Mouse (Mus musculus): Measurements from ENCODE around the gene Ppp1r14d. TPM values are rescaled to one million over a fixed set of nuclear protein-coding genes. Genes with fewer than 3 reads are reported as not detected.
A peak's percentile ranks its signal among the peaks of the same experiment; 100 is the strongest.

Ppp1r14d gene
- polyA plus RNA-seq (2012), result not detected in 2 replicates

DNA sequence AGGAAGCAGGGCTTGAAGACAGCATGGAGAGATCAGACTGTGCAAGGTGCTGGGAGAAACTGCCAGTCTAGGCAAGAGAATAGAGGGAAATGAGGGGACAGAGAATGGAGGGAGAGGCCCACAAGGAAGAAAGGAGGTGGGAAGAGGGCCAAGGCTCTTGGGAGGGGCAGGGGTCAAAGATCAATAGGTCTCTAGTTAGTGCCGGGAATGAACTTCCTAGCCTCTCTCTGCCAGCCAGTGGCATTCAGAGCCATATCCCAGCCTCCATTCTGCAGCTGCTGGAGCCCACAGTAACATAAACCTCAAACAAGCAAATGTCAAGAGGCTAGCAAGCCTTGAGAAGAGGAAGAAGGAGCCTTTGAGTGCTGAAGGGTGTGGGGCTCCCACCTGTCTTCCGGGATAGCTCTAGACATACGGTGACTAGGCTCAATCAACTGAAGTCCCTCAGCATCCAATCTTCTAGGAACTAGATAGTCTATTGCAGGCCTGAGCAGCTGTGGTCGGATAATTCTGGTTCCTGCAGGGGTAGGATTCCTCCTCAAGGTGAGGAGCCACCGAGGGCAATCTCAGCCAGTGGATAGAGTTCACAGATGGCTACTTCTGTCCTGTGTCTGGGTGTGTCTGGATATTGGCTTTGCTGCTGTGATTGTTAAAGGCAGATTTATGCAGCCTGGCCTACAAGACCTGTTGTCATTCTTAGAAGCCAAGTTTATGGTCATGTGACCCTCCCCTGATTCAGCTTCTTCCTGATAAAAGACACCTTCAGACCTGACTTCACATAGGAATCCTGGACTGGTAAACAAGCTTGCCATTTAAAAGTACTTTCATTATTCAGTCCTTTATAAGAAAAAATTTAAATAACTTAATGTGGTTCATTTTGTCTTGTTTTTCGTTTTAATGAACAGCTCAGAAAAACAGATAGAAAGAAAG, at the start of gene Ppp1r14d:
Gene Ppp1r14d, minus strand, starts transcription at position 132 of the 930 bp plus-strand sequence.
- TF ChIP-seq TAL1 (IDR thresholded peaks at IDR 0.05; ENCODE audit: low read length) (no peak), GATA1 (IDR thresholded peaks at IDR 0.05; ENCODE audit: low read length) (no peak)
- Histone ChIP-seq H3K4me1 (ENCODE audit: control insufficient read depth) (no peaks in the 10 kb centered on the region), H3K27me3 (ENCODE audit: control insufficient read depth) (peaks cover 21% of the 10 kb centered on the region), H3K9me3 (ENCODE audit: control insufficient read depth, low read length) (no peaks in the 10 kb centered on the region), H3K36me3 (ENCODE audit: control insufficient read depth) (no peaks in the 10 kb centered on the region), H3K4me3 (replicated peaks) (no peak within 1 kb of the TSS)

DNA sequence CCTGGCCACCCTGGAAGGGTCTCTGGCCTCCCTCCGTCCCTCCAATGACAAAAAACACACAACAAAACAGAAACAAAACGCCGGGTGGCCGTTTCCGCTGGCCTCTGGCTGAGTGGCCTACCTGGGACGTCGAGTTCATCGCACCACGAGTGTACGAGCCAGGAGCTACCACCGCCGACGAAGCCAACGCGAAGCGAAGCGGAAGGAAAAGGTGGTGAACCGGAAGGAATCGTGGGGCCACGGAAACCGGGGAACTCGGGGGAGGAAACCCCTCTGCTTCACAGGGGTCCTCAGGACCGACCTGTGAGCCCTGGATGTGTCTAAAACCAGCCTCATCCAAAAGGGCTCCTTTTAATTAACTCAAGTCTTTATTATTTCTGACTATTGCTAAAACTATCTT, 48.1 kb upstream of the Ppp1r14d start:
- Histone ChIP-seq H3K4me3 (replicated peaks) (no peak overlapping the region), H3K36me3 (ENCODE audit: control insufficient read depth) (no peaks in the 10 kb centered on the region), H3K4me1 (ENCODE audit: control insufficient read depth) (no peaks in the 10 kb centered on the region; the same call in 1 of the 2 replicates), H3K9me3 (ENCODE audit: control insufficient read depth, low read length) (no peaks in the 10 kb centered on the region), H3K27me3 (ENCODE audit: control insufficient read depth) (peaks cover 4% of the 10 kb centered on the region)
- no peak for TF ChIP-seq GATA1 (IDR thresholded peaks at IDR 0.05; ENCODE audit: low read length)
- TF ChIP-seq TAL1 (IDR thresholded peaks at IDR 0.05; ENCODE audit: low read length), result no peak

DNA sequence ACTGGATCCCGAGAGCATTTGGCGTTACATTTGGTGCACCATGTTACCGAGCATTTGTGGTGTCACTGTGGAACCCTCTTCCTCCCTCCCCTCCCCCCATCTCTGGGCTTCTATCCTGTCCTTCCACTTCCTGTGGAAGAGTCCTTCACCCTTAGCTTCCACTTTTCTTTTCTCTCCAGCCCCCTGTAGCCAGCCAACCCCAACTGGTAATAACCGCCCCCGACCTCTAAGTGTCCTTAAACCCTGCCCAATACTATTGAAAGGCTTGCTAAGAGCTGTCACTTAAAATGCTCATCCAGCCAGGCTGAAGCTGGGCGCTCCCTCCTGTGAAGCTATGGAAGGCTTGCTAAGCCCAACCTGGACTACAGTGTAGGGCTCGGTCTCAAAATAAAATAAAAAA, 47.2 kb upstream of the Ppp1r14d start:
- Histone ChIP-seq H3K36me3 (ENCODE audit: control insufficient read depth) (no peaks in the 10 kb centered on the region), H3K27me3 (ENCODE audit: control insufficient read depth) (peaks cover 6% of the 10 kb centered on the region), H3K9me3 (ENCODE audit: control insufficient read depth, low read length) (no peaks in the 10 kb centered on the region), H3K4me1 (ENCODE audit: control insufficient read depth) (no peaks in the 10 kb centered on the region; the same call in 1 of the 2 replicates), H3K4me3 (replicated peaks) (no peak overlapping the region)
- no peak for TF ChIP-seq GATA1 (IDR thresholded peaks at IDR 0.05; ENCODE audit: low read length)
- no peak for TF ChIP-seq TAL1 (IDR thresholded peaks at IDR 0.05; ENCODE audit: low read length)

DNA sequence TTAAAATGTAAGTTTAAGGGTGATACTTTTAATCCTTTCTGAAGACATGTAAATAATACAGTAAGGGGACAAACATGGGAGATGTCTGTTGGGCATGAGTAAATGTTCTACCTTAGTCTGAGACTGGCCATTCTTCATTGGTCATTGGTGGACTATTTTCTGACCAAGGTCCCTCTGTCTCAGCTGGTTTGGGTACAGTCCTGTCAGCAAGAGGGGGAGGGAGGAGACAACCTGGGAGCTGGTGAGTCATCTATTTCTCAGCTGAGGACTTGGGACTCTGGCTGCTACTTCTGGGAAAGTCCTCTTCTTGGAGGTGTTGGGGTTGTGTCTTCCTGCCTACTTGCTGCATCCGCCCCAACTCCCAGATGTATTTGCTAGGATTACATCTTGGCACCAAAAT, 44.4 kb upstream of the Ppp1r14d start:
- H3K4me3 ChIP-seq (replicated peaks), result no peak overlapping the region

DNA sequence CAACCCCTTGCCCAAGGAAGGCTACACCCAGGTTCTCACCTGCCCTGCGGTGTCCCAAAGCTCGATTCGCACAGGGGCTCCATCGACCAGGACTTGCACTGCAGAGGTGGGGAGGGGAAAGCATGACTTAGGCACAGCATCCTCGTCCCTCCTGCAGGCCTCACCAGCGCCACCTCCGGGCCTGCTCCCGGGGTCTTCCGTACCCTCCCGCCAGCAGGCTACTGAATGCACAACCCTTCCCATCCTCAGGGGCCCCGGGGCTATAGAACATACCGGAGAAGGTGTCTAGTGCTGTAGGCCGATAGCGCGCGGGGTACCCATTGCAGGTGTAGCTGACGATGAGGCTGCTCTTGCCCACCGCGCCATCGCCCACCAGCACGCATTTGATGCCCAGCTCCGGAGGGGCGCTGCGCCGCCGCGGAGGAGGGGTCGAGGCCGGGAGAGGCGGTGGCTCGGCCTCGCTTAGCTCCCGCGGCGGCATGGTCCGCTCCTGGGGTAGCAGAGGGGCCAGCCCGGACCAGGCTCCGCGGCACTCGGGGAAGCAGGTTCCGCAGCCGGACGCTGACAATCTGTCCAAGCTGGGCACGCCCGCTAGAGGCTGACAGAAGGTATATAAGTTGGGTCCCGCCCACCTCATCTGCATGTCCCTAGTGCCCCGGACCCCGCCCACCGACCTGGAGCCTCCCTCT, 41.1 kb upstream of the Ppp1r14d start, which contains the start of gene Rhov:
Gene Rhov, minus strand, starts transcription at position 630 of the 689 bp plus-strand sequence.
- no peak for TF ChIP-seq GATA1 (IDR thresholded peaks at IDR 0.05; ENCODE audit: low read length)
- no peak for TF ChIP-seq TAL1 (IDR thresholded peaks at IDR 0.05; ENCODE audit: low read length)
- Histone ChIP-seq H3K9me3 (ENCODE audit: control insufficient read depth, low read length) (no peaks in the 10 kb centered on the region), H3K27me3 (ENCODE audit: control insufficient read depth) (peaks cover 40% of the 10 kb centered on the region), H3K36me3 (ENCODE audit: control insufficient read depth) (no peaks in the 10 kb centered on the region), H3K4me1 (ENCODE audit: control insufficient read depth) (peaks cover 7% of the 10 kb centered on the region), H3K4me3 (replicated peaks) (peak within 1 kb of the TSS; percentile 50)

More for the DNA sequence above, 44.4 kb upstream of the Ppp1r14d start:
- Histone ChIP-seq H3K36me3 (ENCODE audit: control insufficient read depth) (no peaks in the 10 kb centered on the region), H3K4me1 (ENCODE audit: control insufficient read depth) (peaks cover 7% of the 10 kb centered on the region), H3K27me3 (ENCODE audit: control insufficient read depth) (peaks cover 31% of the 10 kb centered on the region), H3K9me3 (ENCODE audit: control insufficient read depth, low read length) (no peaks in the 10 kb centered on the region)
- TF ChIP-seq GATA1 (IDR thresholded peaks at IDR 0.05; ENCODE audit: low read length) (no peak), TAL1 (IDR thresholded peaks at IDR 0.05; ENCODE audit: low read length) (no peak)

DNA sequence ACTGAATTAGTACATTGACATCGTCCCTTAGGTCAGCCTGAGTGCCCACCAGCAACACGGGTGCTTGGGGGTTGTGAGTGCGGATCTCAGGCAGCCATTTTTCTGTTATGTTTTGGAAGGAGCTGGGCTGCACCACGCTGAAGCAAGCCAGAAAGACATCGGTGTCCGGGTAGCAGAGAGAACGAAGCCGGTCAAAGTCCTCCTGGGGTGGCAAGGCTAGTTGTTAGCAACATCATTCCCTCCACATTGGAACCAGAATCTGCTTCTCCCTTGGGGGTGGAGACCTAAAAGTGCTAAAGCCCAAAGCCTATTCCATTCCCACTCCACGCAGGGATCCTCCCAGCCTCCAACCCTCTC, 40.6 kb upstream of the Ppp1r14d start:
- Histone ChIP-seq H3K4me3 (replicated peaks) (no peak overlapping the region), H3K4me1 (ENCODE audit: control insufficient read depth) (peaks cover 7% of the 10 kb centered on the region), H3K36me3 (ENCODE audit: control insufficient read depth) (no peaks in the 10 kb centered on the region), H3K9me3 (ENCODE audit: control insufficient read depth, low read length) (no peaks in the 10 kb centered on the region), H3K27me3 (ENCODE audit: control insufficient read depth) (peaks cover 40% of the 10 kb centered on the region)
- TF ChIP-seq GATA1 (IDR thresholded peaks at IDR 0.05; ENCODE audit: low read length), result no peak
- no peak for TF ChIP-seq TAL1 (IDR thresholded peaks at IDR 0.05; ENCODE audit: low read length)

DNA sequence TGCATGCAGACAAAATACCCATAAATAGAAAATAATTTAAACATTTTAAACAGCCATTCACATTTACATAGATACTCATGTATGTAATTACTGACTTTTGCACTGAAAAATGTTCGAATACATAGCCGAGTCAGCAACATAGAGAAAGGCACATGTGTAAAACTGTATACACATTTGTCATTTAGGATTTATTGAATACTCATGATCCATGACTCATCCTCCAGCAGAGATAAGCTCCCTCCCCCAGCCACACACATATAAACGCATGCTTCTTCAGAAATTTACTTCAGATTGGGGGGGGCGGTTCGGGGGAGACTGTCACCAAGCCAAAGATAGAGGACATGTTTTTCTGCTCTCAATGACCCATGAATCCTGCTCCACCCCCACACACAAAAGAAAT, 34.1 kb upstream of the Ppp1r14d start:
- H3K4me1 ChIP-seq (ENCODE audit: control insufficient read depth), result no peaks in the 10 kb centered on the region
- peaks cover 12% of the 10 kb centered on the region for H3K27me3 ChIP-seq (ENCODE audit: control insufficient read depth)
- no peaks in the 10 kb centered on the region for H3K36me3 ChIP-seq (ENCODE audit: control insufficient read depth)
- H3K9me3 ChIP-seq (ENCODE audit: control insufficient read depth, low read length), result no peaks in the 10 kb centered on the region
- no peak for TF ChIP-seq TAL1 (IDR thresholded peaks at IDR 0.05; ENCODE audit: low read length)
- no peak for TF ChIP-seq GATA1 (IDR thresholded peaks at IDR 0.05; ENCODE audit: low read length)
- no peak overlapping the region for H3K4me3 ChIP-seq (replicated peaks)

DNA sequence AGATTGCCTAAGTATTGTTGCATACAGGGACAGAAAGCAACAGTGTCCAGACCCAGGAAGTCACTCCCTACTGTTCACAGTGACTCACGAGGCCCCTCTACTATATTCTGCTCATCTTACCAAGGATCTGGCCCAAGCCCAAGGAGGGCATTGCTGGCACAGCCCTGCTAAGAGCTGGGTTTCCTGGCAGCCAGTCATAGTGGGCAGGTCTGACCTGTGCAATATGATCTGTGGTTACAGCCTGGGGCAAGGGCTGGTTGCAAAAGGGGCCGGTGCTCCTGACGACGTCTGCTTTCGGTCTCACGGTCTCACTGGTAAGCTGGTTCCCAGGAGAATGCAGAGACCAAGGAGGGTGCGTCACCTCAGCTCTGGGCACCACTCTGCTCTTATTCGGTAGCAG, 33.3 kb upstream of the Ppp1r14d start:
- TF ChIP-seq GATA1 (IDR thresholded peaks at IDR 0.05; ENCODE audit: low read length) (no peak), TAL1 (IDR thresholded peaks at IDR 0.05; ENCODE audit: low read length) (no peak)
- H3K4me3 ChIP-seq (replicated peaks), result no peak overlapping the region
- H3K27me3 ChIP-seq (ENCODE audit: control insufficient read depth), result peaks cover 12% of the 10 kb centered on the region
- H3K4me1 ChIP-seq (ENCODE audit: control insufficient read depth), result no peaks in the 10 kb centered on the region
- H3K36me3 ChIP-seq (ENCODE audit: control insufficient read depth), result no peaks in the 10 kb centered on the region
- no peaks in the 10 kb centered on the region for H3K9me3 ChIP-seq (ENCODE audit: control insufficient read depth, low read length)

DNA sequence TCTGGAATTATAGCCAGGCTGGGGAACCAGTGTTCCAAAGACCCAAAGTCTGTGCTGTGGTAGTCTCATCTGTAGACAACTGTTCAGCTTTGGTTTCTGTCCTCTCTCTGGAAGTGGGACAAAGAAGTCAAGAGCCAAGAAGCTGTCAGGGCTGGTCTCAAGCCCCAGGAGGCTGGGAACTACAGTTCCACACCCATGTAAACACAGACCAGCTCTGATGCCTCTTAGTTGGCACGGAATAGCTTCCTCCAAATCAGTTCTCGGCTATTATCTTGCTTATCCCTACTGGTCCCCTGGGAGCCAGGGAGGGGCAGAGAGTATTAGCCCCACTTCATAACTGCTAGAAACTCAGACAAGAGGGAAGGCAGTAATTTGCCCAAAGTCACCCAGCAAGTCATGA, 31.6 kb upstream of the Ppp1r14d start:
- no peaks in the 10 kb centered on the region for H3K9me3 ChIP-seq (ENCODE audit: control insufficient read depth, low read length)

More for the DNA sequence above, 31.6 kb upstream of the Ppp1r14d start:
- Histone ChIP-seq H3K4me3 (replicated peaks) (no peak overlapping the region), H3K27me3 (ENCODE audit: control insufficient read depth) (peaks cover 12% of the 10 kb centered on the region), H3K36me3 (ENCODE audit: control insufficient read depth) (no peaks in the 10 kb centered on the region), H3K4me1 (ENCODE audit: control insufficient read depth) (no peaks in the 10 kb centered on the region)
- TF ChIP-seq TAL1 (IDR thresholded peaks at IDR 0.05; ENCODE audit: low read length), result no peak
- no peak for TF ChIP-seq GATA1 (IDR thresholded peaks at IDR 0.05; ENCODE audit: low read length)

All from erythroblast, embryonic 14.5 days (primary cell).